In genomic region chr7:63877610-63878009, GRCm38 (mm10) we compare ENCODE assay signal across 15 mouse cellular contexts. TPM values are rescaled to one million over a fixed set of nuclear protein-coding genes. Genes with fewer than 3 reads are reported as not detected.
A peak's percentile ranks its signal among the peaks of the same experiment; 100 is the strongest.
DNase-seq lines count a peak whose midpoint lies in the region; ATAC-seq and TF ChIP-seq lines count a peak whose summit lies in the region.
"Had no signal": no experiment of that assay in that cellular context is flagged by ENCODE, and none has a peak within 500 bp of the region (broad histone marks: within the 10 kb centered on the region; RNA-seq: fewer than 3 reads in every experiment).

No protein-coding gene starts in this region.

- ATAC-seq in heart, embryonic 11.5 days (replicated peaks; ENCODE audit: insufficient number of reproducible peaks, low FRiP score, low TSS enrichment), result no peak
- ATAC-seq in lung, postnatal 0 days, result peak; percentile 27; the same call in 1 of the 2 replicates
- ATAC-seq in embryonic facial prominence, embryonic 13.5 days (ENCODE audit: insufficient number of reproducible peaks, insufficient read depth, low FRiP score, low TSS enrichment, low read depth), result no peak
- ATAC-seq in megakaryocyte-erythroid progenitor cell, adult 5-6 weeks (replicated peaks; ENCODE audit: low FRiP score, low TSS enrichment, poor library complexity, severe bottlenecking), result peak; percentile 58; the same call in 1 of the 2 replicates

- no peaks in the 10 kb centered on the region for H3K9me3 ChIP-seq in heart, embryonic 11.5 days (replicated peaks; ENCODE audit: control insufficient read depth, low read length)
- no peaks in the 10 kb centered on the region for H3K9me3 ChIP-seq in lung, postnatal 0 days (ENCODE audit: low read length)
- H3K9me3 ChIP-seq in embryonic facial prominence, embryonic 13.5 days, result no peaks in the 10 kb centered on the region
- H3K9me3 ChIP-seq: embryonic facial prominence, embryonic 15.5 days; heart, embryonic 15.5 days; limb, embryonic 12.5 days had no signal

- no peak for TF ChIP-seq CTCF in lung, postnatal 0 days (IDR thresholded peaks at IDR 0.05)

- H3K4me2 ChIP-seq in heart, embryonic 11.5 days, result peak overlapping the region; percentile 9
- H3K4me2 ChIP-seq in lung, postnatal 0 days (replicated peaks; ENCODE audit: low read depth, low read length), result 0 out of 2 replicates have a peak overlapping the region, but pooled peaks have one; percentile 6
- peak overlapping the region; percentile 30 for H3K4me2 ChIP-seq in embryonic facial prominence, embryonic 13.5 days
- H3K4me2 ChIP-seq: embryonic facial prominence, embryonic 15.5 days; heart, embryonic 15.5 days; limb, embryonic 12.5 days had no signal

- no peaks in the 10 kb centered on the region for H3K27me3 ChIP-seq in heart, embryonic 11.5 days (ENCODE audit: control insufficient read depth, insufficient read depth, low read length)
- H3K27me3 ChIP-seq in lung, postnatal 0 days (replicated peaks; ENCODE audit: insufficient read depth, low read length), result no peaks in the 10 kb centered on the region
- H3K27me3 ChIP-seq in embryonic facial prominence, embryonic 13.5 days, result no peaks in the 10 kb centered on the region
- H3K27me3 ChIP-seq: embryonic facial prominence, embryonic 15.5 days; heart, embryonic 15.5 days; limb, embryonic 12.5 days had no signal

- peaks cover 9% of the 10 kb centered on the region for H3K4me1 ChIP-seq in heart, embryonic 11.5 days (ENCODE audit: control insufficient read depth, insufficient read depth, low read length)
- H3K4me1 ChIP-seq in lung, postnatal 0 days (ENCODE audit: insufficient read depth, low read depth, low read length), result no peaks in the 10 kb centered on the region; the same call in 1 of the 2 replicates
- H3K4me1 ChIP-seq in embryonic facial prominence, embryonic 13.5 days, result no peaks in the 10 kb centered on the region

- intact Hi-C loops in heart, postnatal 14 days (cut with DNase I), result no loop called here

- H3K36me3 ChIP-seq in heart, embryonic 11.5 days (ENCODE audit: control insufficient read depth, insufficient read depth, low read length), result no peaks in the 10 kb centered on the region
- H3K36me3 ChIP-seq in lung, postnatal 0 days (ENCODE audit: insufficient read depth, low read length), result no peaks in the 10 kb centered on the region
- no peaks in the 10 kb centered on the region for H3K36me3 ChIP-seq in embryonic facial prominence, embryonic 13.5 days
- H3K36me3 ChIP-seq: embryonic facial prominence, embryonic 15.5 days; heart, embryonic 15.5 days; limb, embryonic 12.5 days had no signal

- no peak overlapping the region for H3K9ac ChIP-seq in heart, embryonic 11.5 days (ENCODE audit: low read depth, low read length)
- H3K9ac ChIP-seq in lung, postnatal 0 days (replicated peaks; ENCODE audit: low read depth), result no peak overlapping the region
- no peak overlapping the region for H3K9ac ChIP-seq in embryonic facial prominence, embryonic 13.5 days
- H3K9ac ChIP-seq: embryonic facial prominence, embryonic 15.5 days; heart, embryonic 15.5 days; limb, embryonic 12.5 days had no signal

- H3K27ac ChIP-seq in heart, embryonic 11.5 days (ENCODE audit: low read depth, low read length), result no peak overlapping the region
- H3K27ac ChIP-seq in lung, postnatal 0 days (ENCODE audit: low read length), result no peak overlapping the region
- no peak overlapping the region for H3K27ac ChIP-seq in embryonic facial prominence, embryonic 13.5 days
- H3K27ac ChIP-seq: embryonic facial prominence, embryonic 15.5 days; heart, embryonic 15.5 days; limb, embryonic 12.5 days had no signal

- H3K4me3 ChIP-seq in heart, embryonic 11.5 days (ENCODE audit: low read depth, low read length), result no peak overlapping the region
- no peak overlapping the region for H3K4me3 ChIP-seq in lung, postnatal 0 days (ENCODE audit: low read depth, low read length)
- H3K4me3 ChIP-seq in embryonic facial prominence, embryonic 13.5 days, result no peak overlapping the region
- H3K4me3 ChIP-seq: embryonic facial prominence, embryonic 15.5 days; heart, embryonic 15.5 days; limb, embryonic 12.5 days had no signal

- TF ChIP-seq EP300 in lung, postnatal 0 days (IDR thresholded peaks at IDR 0.05), result no peak

- WGBS in heart, embryonic 11.5 days (ENCODE audit: insufficient replicate concordance), result 19% methylated on average over 14 of the region's 14 CpGs
- 29% methylated on average over 14 of the region's 14 CpGs for WGBS in lung, postnatal 0 days
- WGBS in embryonic facial prominence, embryonic 13.5 days, result 21% methylated on average over 14 of the region's 14 CpGs

- no peak for DNase-seq in heart, postnatal 14 days
- no peak for DNase-seq in lung, postnatal 0 days (ENCODE audit: low spot score)
- DNase-seq in lung, postnatal 14 days, result no peak
- DNase-seq in adrenal gland, postnatal 36 days, result no peak
- DNase-seq in adrenal gland, postnatal 10 days, result no peak
- DNase-seq: cerebellum, adult 18-20 months; layer of hippocampus, adult 9-11 months; right cerebral cortex, postnatal 25 days had no signal

RNA-seq across cellular contexts. Expression of gene E030018B13Rik, which starts 39.0 kb away (rescaled TPM):
- not detected in 2 replicates for polyA plus RNA-seq in heart, embryonic 11.5 days (2014; fragmentation: Nextera tagmentation; extraction: Ambion mirVana)
- total RNA-seq in heart, postnatal 14 days (2021), result not detected
- 0.18 and 0.27 TPM in 2 replicates for polyA plus RNA-seq in lung, postnatal 0 days (2015; fragmentation: Nextera tagmentation; extraction: Ambion mirVana)
- polyA plus RNA-seq in embryonic facial prominence, embryonic 13.5 days (2015; fragmentation: Nextera tagmentation; extraction: Ambion mirVana), result not detected in 2 replicates
- total RNA-seq in megakaryocyte-erythroid progenitor cell, adult 5-6 weeks (2014; fragmentation: Nextera tagmentation), result not detected in 2 replicates
- 0.15 TPM in 1 of 2 replicates, not detected in the other for total RNA-seq in megakaryocyte-erythroid progenitor cell, adult 5-6 weeks (2017)
- total RNA-seq in adrenal gland, postnatal 36 days (2021), result not detected
- total RNA-seq in adrenal gland, postnatal 10 days (2021), result not detected
- total RNA-seq: adrenal gland, postnatal 4 days had no signal
- polyA plus RNA-seq: limb, embryonic 12.5 days had no signal

Comparison
In these comparisons a context has a peak if more than half of its experiments do, and no peak if none do; other contexts are left out.
1. ATAC-seq: peak in lung, postnatal 0 days (single experiment) and megakaryocyte-erythroid progenitor cell, adult 5-6 weeks (single experiment); none in heart, embryonic 11.5 days (single experiment) and embryonic facial prominence, embryonic 13.5 days (single experiment).
2. Peak in every context shown above with its lines, with median percentiles within 50 percentile points of each other: H3K4me2 ChIP-seq.